Mouse (Mus musculus) cortical plate, adult 2 months (tissue): ENCODE results near the gene AY358078.
"Not testable (repeated sequence)": the region's sequence is repeated elsewhere in the genome, so short reads cannot be mapped to it uniquely, and the experiment has no call there.

Source experiments
- CTCF ChIP-seq: fragments of 200-500 bp; IDR thresholded peaks from 2 replicates; pipeline ENCODE4 v1.5.1; 2011; ENCODE audit warnings: mild to moderate bottlenecking, control low read depth, low read length; ENCODE audit not compliant: insufficient read depth; ENCODE audit errors: extremely low read depth
- POLR2A ChIP-seq: fragments of 200-500 bp; IDR thresholded peaks from 2 replicates; pipeline ENCODE4 v1.6.1; 2011; ENCODE audit warnings: mild to moderate bottlenecking, low read length, control low read depth; ENCODE audit not compliant: insufficient read depth; ENCODE audit errors: extremely low read depth

GRCm38 (mm10) chr14:51851006-51851405, 51.2 kb downstream of the AY358078 start:
- TF ChIP-seq POLR2A, result not testable (repeated sequence)
- 0 out of 2 replicates have a peak, but pooled peaks have one; percentile 12 for TF ChIP-seq CTCF
